Mouse (Mus musculus) neural tube, embryonic 15.5 days (tissue): ENCODE measurements at regions not wholly inside any gene's neighbourhood (a gene's known extent, or its start where the extent isn't known, plus 50 kb on each side); places are given as distances from the start of the nearest gene placed in this dataset.

Source experiments
- ATAC-seq: fragments of 200-750 bp; cut with Nextera tagmentation; 2 replicates; pipeline ENCODE4 v1.8.0; 2017; ENCODE audit warnings: mild to moderate bottlenecking, moderate TSS enrichment, moderate library complexity; ENCODE audit not compliant: low FRiP score
- H3K27ac ChIP-seq: fragments of 300-500 bp; sonication (generic); replicated peaks from 2 replicates; pipeline ENCODE4 v1.5.1; 2015; ENCODE audit warnings: mild to moderate bottlenecking, inconsistent platforms
- H3K27me3 ChIP-seq: fragments of 300-500 bp; sonication (generic); replicated peaks from 2 replicates; pipeline ENCODE4 v1.6.1; 2015; ENCODE audit warnings: inconsistent platforms
- H3K36me3 ChIP-seq: fragments of 300-500 bp; sonication (generic); 2 replicates; pipeline ENCODE4 v1.6.1; 2015; ENCODE audit warnings: inconsistent platforms
- H3K4me1 ChIP-seq: fragments of 300-500 bp; sonication (generic); 2 replicates; pipeline ENCODE4 v1.6.1; 2015; ENCODE audit warnings: inconsistent platforms
- H3K4me2 ChIP-seq: fragments of 300-500 bp; sonication (generic); 2 replicates; pipeline ENCODE4 v1.6.1; 2015; ENCODE audit warnings: inconsistent platforms, mild to moderate bottlenecking, moderate library complexity
- H3K4me3 ChIP-seq: fragments of 300-500 bp; sonication (generic); replicated peaks from 2 replicates; pipeline ENCODE4 v1.5.1; 2015; ENCODE audit warnings: mild to moderate bottlenecking, inconsistent platforms
- H3K9ac ChIP-seq: fragments of 300-500 bp; sonication (generic); replicated peaks from 2 replicates; pipeline ENCODE4 v1.6.1; 2015; ENCODE audit warnings: mild to moderate bottlenecking, inconsistent platforms
- H3K9me3 ChIP-seq: fragments of 300-500 bp; sonication (generic); replicated peaks from 2 replicates; pipeline ENCODE4 v1.6.1; 2016; ENCODE audit warnings: inconsistent platforms
- WGBS: fragments of 180-500 bp; shearing (Covaris S2); methylation state at CpG from one replicate; pipeline ENCODE4 v1.1.7; 2015; ENCODE audit warnings: mixed read lengths; 5-methylcytosine and 5-hydroxymethylcytosine counted together

DNA sequence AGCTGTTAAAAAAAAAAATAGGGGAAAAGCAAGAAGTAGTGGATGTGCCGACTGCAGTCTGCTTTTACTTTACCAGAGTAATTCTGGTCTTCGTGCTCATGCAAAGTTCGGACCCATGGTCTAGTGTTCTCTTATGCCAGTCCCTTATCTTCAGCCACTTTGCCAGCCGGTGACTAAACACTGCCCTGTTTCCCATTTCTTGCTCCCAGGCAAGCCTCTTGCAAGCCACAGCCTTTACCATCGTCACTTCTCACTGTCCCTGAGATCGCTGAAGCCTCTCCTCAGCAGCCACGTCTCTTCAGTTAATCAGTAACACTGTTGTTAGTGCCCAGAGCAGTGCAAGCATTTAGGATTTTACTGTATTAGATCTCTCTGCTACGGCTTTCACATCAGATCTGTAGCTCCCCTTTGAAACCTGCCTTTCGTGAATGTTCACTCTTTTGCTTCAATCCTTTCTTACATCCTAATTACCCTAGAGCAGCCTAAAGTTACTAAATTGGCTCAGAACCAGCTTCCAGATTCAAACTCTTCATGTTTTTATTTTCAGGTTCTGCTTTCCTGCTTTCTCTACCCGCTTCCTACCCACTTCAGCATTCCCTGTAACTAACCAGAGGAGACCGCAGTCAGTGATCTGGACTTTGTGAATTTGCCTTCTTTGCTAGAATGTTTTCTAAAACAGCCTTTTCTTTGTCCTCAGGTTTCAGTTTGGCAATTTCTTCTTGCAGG, 184.5 kb upstream of the Emcn start:
- Histone ChIP-seq H3K27me3 (no peaks in the 10 kb centered on the region), H3K4me1 (peaks cover 7% of the 10 kb centered on the region; the same call in 1 of the 2 replicates), H3K4me2 (peak overlapping the region; percentile 19; the same call in 1 of the 2 replicates), H3K36me3 (no peaks in the 10 kb centered on the region), H3K4me3 (no peak overlapping the region), H3K9me3 (no peaks in the 10 kb centered on the region), H3K27ac (no peak overlapping the region), H3K9ac (no peak overlapping the region)
- 51% methylated on average over 11 of the region's 11 CpGs for WGBS
- ATAC-seq: no peak

DNA sequence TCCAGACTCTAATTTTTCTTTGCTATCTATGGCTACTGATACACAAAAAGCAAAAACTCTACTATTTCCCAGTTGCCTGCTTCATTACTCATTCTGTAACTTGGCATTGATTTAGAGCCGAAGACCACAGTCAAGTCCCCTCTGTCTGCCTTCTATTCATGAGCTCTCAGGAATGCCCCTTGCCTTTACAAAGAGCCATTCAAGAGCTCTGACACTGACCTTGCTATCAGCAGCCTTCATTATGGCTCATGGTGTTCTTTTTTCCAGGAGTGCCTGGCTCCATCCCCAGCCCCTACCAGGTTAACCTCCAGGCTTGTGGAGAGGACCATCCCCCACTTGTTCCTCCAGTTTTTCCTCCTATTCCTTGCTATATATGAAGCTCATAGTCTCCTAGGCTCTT, 151.8 kb upstream of the Emcn start:
- ATAC-seq: no peak
- Histone ChIP-seq H3K9me3 (no peaks in the 10 kb centered on the region), H3K36me3 (no peaks in the 10 kb centered on the region), H3K4me1 (no peaks in the 10 kb centered on the region), H3K4me2 (no peak overlapping the region), H3K27ac (no peak overlapping the region), H3K9ac (no peak overlapping the region), H3K4me3 (no peak overlapping the region), H3K27me3 (no peaks in the 10 kb centered on the region)
- 22% methylated on average over 1 of the region's 1 CpGs for WGBS

DNA sequence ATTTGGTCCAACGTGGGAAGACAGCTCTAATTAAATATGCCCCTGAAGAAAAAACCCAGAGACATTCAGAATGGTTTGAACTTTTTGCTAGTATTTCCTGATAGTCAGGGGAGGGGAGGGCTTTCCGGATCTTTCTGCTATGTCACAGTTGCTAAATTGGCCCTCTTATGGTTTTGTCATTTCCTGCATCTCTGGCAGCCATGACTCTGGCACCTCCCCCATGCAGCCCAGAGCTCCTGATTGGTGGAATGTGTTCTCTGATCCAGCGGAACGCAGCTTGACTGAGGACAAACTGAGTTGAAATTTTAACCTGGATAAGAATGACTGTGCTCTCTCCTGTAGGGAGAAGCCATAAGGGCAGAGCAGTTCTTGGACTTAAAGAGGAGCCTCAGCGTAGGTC, 150.4 kb upstream of the Emcn start:
- Histone ChIP-seq H3K9me3 (no peaks in the 10 kb centered on the region), H3K27me3 (no peaks in the 10 kb centered on the region), H3K4me2 (no peak overlapping the region), H3K27ac (no peak overlapping the region), H3K4me1 (no peaks in the 10 kb centered on the region), H3K36me3 (no peaks in the 10 kb centered on the region), H3K9ac (no peak overlapping the region), H3K4me3 (no peak overlapping the region)
- 87% methylated on average over 5 of the region's 5 CpGs for WGBS
- no peak for ATAC-seq

DNA sequence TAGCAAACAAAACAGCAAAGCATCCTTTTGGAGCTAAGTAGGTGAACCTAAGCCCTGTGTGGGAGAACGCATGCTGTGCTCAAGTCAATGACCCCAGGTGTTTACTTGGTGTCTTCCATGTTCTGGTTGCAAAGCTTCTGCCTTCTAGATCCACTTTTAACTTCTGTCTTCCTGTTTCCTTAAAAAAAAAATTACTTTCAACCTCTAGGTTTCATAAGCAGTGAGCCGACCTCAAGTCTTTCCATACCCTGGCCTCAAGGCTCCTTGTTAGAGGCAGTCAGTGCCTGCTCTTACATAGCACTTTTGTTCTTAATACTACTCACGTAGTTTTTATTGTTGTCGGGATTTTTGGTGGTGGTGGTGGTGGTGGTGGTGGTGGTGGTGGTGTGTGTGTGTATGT, 149.9 kb upstream of the Emcn start:
- no peak overlapping the region for H3K4me3 ChIP-seq
- H3K27ac ChIP-seq: no peak overlapping the region
- no peak overlapping the region for H3K4me2 ChIP-seq
- no peaks in the 10 kb centered on the region for H3K27me3 ChIP-seq
- no peak for ATAC-seq
- 93% methylated on average over 4 of the region's 4 CpGs for WGBS
- H3K4me1 ChIP-seq: no peaks in the 10 kb centered on the region
- no peaks in the 10 kb centered on the region for H3K9me3 ChIP-seq
- no peak overlapping the region for H3K9ac ChIP-seq
- no peaks in the 10 kb centered on the region for H3K36me3 ChIP-seq

DNA sequence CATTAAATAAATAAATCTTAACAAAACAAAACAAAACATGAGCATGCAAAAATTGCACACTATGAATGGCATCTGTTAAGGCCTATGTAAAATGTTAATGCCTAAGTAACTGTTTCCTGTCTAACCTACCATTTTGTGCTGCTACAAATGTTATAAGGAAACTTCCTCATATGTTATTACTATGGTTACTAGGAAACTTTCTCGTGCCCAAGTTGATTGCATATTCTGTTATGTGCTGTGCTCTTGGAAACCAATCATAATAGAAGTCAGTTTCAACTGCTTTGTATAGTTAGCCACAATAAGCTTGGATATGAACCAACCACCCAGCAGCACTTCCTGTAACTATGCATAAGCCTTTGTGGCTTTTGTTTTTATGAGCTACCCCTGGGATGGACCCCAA, 147.0 kb upstream of the Emcn start:
- Histone ChIP-seq H3K4me3 (no peak overlapping the region), H3K4me2 (no peak overlapping the region), H3K9ac (no peak overlapping the region), H3K27ac (no peak overlapping the region), H3K36me3 (no peaks in the 10 kb centered on the region), H3K4me1 (no peaks in the 10 kb centered on the region), H3K27me3 (no peaks in the 10 kb centered on the region), H3K9me3 (no peaks in the 10 kb centered on the region)
- ATAC-seq: no peak
- WGBS: 84% methylated on average over 1 of the region's 1 CpGs

DNA sequence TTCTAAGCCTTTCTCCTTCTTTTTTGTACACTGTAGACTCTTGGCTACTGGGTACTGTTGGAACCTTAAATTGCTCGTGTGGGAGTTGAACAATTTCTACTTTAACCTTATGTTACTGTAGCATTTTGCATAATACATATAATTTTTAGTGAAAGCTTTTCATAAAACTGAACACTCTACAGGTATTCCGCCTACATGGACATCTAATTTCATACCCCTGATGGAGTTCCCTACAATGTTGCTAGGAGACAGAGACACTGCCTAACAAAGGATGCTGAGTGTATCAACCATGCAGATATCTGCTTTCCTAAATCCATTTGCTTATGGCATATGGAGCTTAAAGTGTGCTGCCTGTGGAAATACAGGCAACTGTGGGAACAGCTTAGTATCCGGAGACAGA, 129.2 kb upstream of the Emcn start:
- WGBS: 80% methylated on average over 3 of the region's 3 CpGs
- H3K27ac ChIP-seq: no peak overlapping the region
- no peaks in the 10 kb centered on the region for H3K9me3 ChIP-seq
- no peak overlapping the region for H3K4me2 ChIP-seq
- no peaks in the 10 kb centered on the region for H3K36me3 ChIP-seq
- no peak overlapping the region for H3K9ac ChIP-seq
- H3K4me3 ChIP-seq: no peak overlapping the region
- ATAC-seq: no peak
- no peaks in the 10 kb centered on the region for H3K4me1 ChIP-seq
- no peaks in the 10 kb centered on the region for H3K27me3 ChIP-seq

DNA sequence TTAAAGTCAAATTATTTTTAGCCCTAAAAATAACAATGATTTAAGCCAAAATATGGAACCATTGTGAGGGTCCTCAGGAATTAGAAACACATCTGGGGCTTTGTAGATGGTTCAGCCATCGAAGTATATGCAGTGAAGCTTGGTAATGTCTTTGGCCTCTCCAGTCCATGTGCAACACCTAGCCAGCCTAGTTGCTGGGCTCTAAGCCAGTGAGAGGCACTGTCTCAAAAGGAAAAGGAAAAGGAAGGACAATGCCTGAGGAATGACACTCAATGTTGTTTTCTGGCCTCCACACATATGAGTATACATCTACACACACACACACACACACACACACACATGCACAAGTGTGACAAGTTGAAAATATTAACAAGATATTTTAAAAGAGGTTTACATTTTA, 124.8 kb upstream of the Emcn start:
- no peak overlapping the region for H3K9ac ChIP-seq
- ATAC-seq: no peak
- H3K4me3 ChIP-seq: no peak overlapping the region
- no peak overlapping the region for H3K4me2 ChIP-seq
- no peaks in the 10 kb centered on the region for H3K27me3 ChIP-seq
- H3K9me3 ChIP-seq: no peaks in the 10 kb centered on the region
- no peak overlapping the region for H3K27ac ChIP-seq
- WGBS: 90% methylated on average over 1 of the region's 1 CpGs
- H3K4me1 ChIP-seq: no peaks in the 10 kb centered on the region
- no peaks in the 10 kb centered on the region for H3K36me3 ChIP-seq

DNA sequence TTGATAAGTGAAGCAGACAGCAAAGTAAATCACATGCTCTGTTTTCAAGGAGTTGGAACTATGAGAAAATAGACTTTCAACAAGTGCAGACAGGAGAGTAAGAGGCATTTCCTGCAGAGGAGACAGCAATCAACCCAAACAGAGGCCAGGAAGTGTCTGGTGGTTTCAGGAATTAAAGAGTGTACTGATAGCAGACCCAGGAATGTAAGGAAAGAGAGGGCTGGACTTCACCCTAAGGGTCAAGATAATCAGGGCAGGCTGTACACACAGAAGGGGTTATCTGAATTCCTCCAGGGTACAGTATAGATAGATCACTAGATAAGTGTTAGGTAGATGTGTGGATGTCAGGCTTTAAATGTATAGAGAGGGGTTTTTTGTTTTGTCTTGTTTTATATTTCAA, 123.6 kb upstream of the Emcn start:
- Histone ChIP-seq H3K36me3 (no peaks in the 10 kb centered on the region), H3K4me2 (no peak overlapping the region), H3K9me3 (no peaks in the 10 kb centered on the region), H3K27me3 (no peaks in the 10 kb centered on the region), H3K4me1 (no peaks in the 10 kb centered on the region), H3K9ac (no peak overlapping the region), H3K4me3 (no peak overlapping the region), H3K27ac (no peak overlapping the region)
- ATAC-seq: no peak

DNA sequence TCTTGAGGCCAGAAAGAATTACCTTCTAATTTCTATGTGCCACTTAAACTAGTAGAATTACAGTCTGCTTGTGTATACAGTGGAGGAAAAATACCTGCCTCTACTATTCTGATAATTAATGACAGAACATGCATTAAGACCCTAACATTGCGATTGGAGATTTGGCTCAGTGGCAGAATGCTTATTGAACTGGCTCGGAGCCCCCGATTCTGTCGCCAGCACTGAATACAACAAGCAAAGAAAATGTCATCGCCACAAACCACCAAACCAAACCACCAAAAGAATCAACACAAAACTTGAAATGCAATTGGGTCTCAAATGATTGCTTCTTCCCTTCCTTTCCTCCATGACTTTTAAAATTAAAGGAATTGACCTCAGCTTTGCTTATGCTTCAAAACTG, 122.9 kb upstream of the Emcn start:
- no peak overlapping the region for H3K4me2 ChIP-seq
- no peaks in the 10 kb centered on the region for H3K36me3 ChIP-seq
- no peak overlapping the region for H3K27ac ChIP-seq
- no peaks in the 10 kb centered on the region for H3K4me1 ChIP-seq
- no peaks in the 10 kb centered on the region for H3K9me3 ChIP-seq
- no peak overlapping the region for H3K9ac ChIP-seq
- 89% methylated on average over 5 of the region's 5 CpGs for WGBS
- no peak overlapping the region for H3K4me3 ChIP-seq
- H3K27me3 ChIP-seq: no peaks in the 10 kb centered on the region
- ATAC-seq: no peak

DNA sequence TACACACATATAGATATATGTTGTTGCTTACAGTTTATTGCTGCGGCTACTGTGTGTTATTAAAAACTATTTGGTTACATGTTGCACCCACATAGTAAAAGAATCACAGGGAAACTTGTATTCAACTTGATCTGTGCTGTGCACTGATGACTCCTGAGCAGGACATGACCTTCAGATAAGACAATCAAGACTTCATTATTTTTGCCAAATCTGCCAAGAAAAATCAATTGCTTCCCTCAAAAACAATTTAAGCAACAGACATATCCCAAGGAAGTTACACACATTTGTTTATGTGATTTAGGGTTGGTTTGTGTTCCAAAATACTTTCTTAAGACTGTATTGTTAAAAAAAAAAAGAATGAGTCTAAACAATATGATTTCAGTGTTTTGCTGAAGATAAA, 114.7 kb upstream of the Emcn start:
- no peak for ATAC-seq
- H3K27ac ChIP-seq: no peak overlapping the region
- no peak overlapping the region for H3K4me2 ChIP-seq
- no peaks in the 10 kb centered on the region for H3K36me3 ChIP-seq
- H3K4me3 ChIP-seq: no peak overlapping the region
- no peaks in the 10 kb centered on the region for H3K4me1 ChIP-seq
- H3K9ac ChIP-seq: no peak overlapping the region
- 98% methylated on average over 1 of the region's 1 CpGs for WGBS
- H3K9me3 ChIP-seq: no peaks in the 10 kb centered on the region
- H3K27me3 ChIP-seq: no peaks in the 10 kb centered on the region

DNA sequence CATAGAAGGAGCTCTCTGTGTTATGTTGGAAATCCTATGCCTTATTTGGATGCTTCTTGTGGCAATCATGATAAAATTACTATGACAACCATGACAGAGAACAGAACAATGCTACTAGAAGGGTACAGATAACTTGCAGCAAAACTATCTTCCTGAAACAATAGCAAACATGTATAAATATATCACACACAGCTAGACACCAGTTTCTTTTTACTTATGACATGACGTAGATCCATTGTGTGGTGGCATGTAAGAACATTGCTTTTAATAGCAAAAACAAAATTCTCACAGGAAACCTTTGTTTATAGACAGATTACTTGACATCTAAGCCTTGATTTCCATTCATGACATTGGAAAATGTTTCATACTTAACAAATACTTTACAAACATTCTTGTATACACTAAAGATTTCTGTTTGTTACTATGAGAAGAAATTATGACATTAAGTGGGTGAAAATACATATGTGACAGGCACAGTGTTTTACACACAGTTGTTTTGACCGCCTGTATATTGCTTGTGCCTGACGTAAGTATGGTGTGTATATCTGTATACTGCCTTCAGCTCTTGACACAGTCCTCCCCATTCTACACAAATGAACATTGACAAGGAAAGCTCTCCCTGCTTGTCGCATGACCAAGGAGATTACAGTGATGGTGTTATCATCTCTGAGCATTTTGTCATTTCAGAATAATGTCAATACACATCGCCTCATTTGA, 113.6 kb upstream of the Emcn start:
- H3K27ac ChIP-seq: no peak overlapping the region
- ATAC-seq: no peak
- no peaks in the 10 kb centered on the region for H3K27me3 ChIP-seq
- no peak overlapping the region for H3K9ac ChIP-seq
- no peaks in the 10 kb centered on the region for H3K9me3 ChIP-seq
- H3K4me1 ChIP-seq: no peaks in the 10 kb centered on the region
- H3K4me3 ChIP-seq: no peak overlapping the region
- 92% methylated on average over 5 of the region's 5 CpGs for WGBS
- no peaks in the 10 kb centered on the region for H3K36me3 ChIP-seq
- H3K4me2 ChIP-seq: no peak overlapping the region

DNA sequence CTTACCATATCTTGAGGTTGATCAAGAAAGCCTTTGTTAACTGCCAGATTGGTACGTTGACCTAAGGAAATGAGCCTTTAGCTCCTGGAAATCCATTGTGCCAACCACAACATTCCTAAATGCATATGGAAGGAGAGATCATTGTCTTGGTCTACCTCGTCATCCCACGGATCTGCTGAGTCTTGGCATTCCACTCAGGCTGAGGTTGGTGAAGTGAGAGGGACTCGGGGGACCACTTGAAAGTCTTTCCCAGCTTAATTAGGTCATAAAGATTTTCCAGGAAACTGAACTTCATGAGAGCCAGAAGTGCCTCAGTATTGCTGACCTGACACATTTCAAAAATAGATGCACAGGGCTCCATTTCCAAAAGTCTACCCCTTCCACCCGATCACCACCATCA, 112.5 kb upstream of the Emcn start:
- no peak overlapping the region for H3K27ac ChIP-seq
- no peak for ATAC-seq
- H3K4me3 ChIP-seq: no peak overlapping the region
- H3K4me1 ChIP-seq: no peaks in the 10 kb centered on the region
- WGBS: 86% methylated on average over 5 of the region's 5 CpGs
- H3K36me3 ChIP-seq: no peaks in the 10 kb centered on the region
- no peaks in the 10 kb centered on the region for H3K27me3 ChIP-seq
- H3K9ac ChIP-seq: no peak overlapping the region
- no peak overlapping the region for H3K4me2 ChIP-seq
- H3K9me3 ChIP-seq: no peaks in the 10 kb centered on the region
